Mouse (Mus musculus) heart, postnatal 0 days (tissue): ENCODE results near the gene Ano1. TPM values are rescaled to one million over a fixed set of nuclear protein-coding genes. Genes with fewer than 3 reads are reported as not detected.

Source experiments
- ATAC-seq: fragments of 200-750 bp; cut with Nextera tagmentation; 2 replicates; pipeline ENCODE4 v1.8.0; 2017; ENCODE audit warnings: low read depth, moderate number of reproducible peaks, moderate library complexity; ENCODE audit not compliant: insufficient read depth
- DNase-seq: peaks from one replicate; pipeline ENCODE4 v3.0.0-alpha.2; 2016; ENCODE audit warnings: low spot score
- H3K27ac ChIP-seq: fragments of 300-500 bp; sonication (generic); 2 replicates; pipeline ENCODE4 v1.5.1; 2014; ENCODE audit warnings: low read depth, mild to moderate bottlenecking
- H3K27me3 ChIP-seq: fragments of 300-500 bp; sonication (generic); 2 replicates; pipeline ENCODE4 v1.6.1; 2014; ENCODE audit warnings: low read length, mixed read lengths; ENCODE audit not compliant: control insufficient read depth, insufficient read depth
- H3K36me3 ChIP-seq: fragments of 300-500 bp; sonication (generic); replicated peaks from 2 replicates; pipeline ENCODE4 v1.6.1; 2014; ENCODE audit warnings: low read length, mixed read lengths; ENCODE audit not compliant: control insufficient read depth, insufficient read depth
- H3K4me1 ChIP-seq: fragments of 300-500 bp; sonication (generic); 2 replicates; pipeline ENCODE4 v1.6.1; 2014; ENCODE audit warnings: antibody characterized with exemption; ENCODE audit not compliant: control insufficient read depth, insufficient read depth
- H3K4me2 ChIP-seq: fragments of 300-500 bp; sonication (generic); 2 replicates; pipeline ENCODE4 v1.6.1; 2014; ENCODE audit warnings: low read depth, mild to moderate bottlenecking, low read length, moderate library complexity
- H3K4me3 ChIP-seq: fragments of 300-500 bp; sonication (generic); 2 replicates; pipeline ENCODE4 v1.5.1; 2014; ENCODE audit warnings: low read depth, low read length
- H3K9ac ChIP-seq: fragments of 300-500 bp; sonication (generic); replicated peaks from 2 replicates; pipeline ENCODE4 v1.6.1; 2014; ENCODE audit warnings: low read depth, low read length, mixed read lengths
- H3K9me3 ChIP-seq: fragments of 300-500 bp; sonication (generic); replicated peaks from 2 replicates; pipeline ENCODE4 v1.6.1; 2016; ENCODE audit warnings: low read length; ENCODE audit not compliant: control insufficient read depth
- CTCF ChIP-seq: IDR thresholded peaks from 2 replicates; pipeline ENCODE4 v1.5.1; 2016; ENCODE audit warnings: antibody characterized with exemption, control low read depth, low read depth
- EP300 ChIP-seq: IDR thresholded peaks from 2 replicates; pipeline ENCODE4 v1.6.1; 2016; ENCODE audit warnings: antibody characterized with exemption, low read depth
- WGBS: fragments of 180-500 bp; shearing (Covaris S2); extraction: QIAGEN DNeasy Blood & Tissue Kit; methylation state at CpG from one replicate; pipeline ENCODE4 v1.1.7; 2014; 5-methylcytosine and 5-hydroxymethylcytosine counted together
- polyA plus RNA-seq: library from polyadenylated mRNA; unstranded; fragments of >200 nt; fragmentation: Nextera tagmentation; extraction: Ambion mirVana; gene quantifications from 2 replicates; pipeline ENCODE4 v1.2.1, GENCODE M21; 2015
- total RNA-seq: library from RNA; depleted of rRNA; stranded (reverse); fragments of >200 nt; gene quantifications from 2 replicates; pipeline ENCODE4 v1.2.3, GENCODE M21; 2014; ENCODE audit warnings: low replicate concordance

Ano1 gene
- total and polyA plus RNA-seq, 2 experiments from 2014 or later: 4.4 to 11.1 TPM

GRCm38 (mm10) chr7:144782402-144782801, 30.6 kb upstream of the Ano1 start:
- no peak overlapping the region for H3K4me3 ChIP-seq
- DNase-seq (no peak), ATAC-seq (no peak)
- peaks cover 18% of the 10 kb centered on the region; the same call in 1 of the 2 replicates for H3K27me3 ChIP-seq
- 0 out of 2 replicates have a peak, but pooled peaks cover 5% of the 10 kb centered on the region for H3K4me1 ChIP-seq
- no peak overlapping the region for H3K4me2 ChIP-seq
- TF ChIP-seq EP300: no peak
- no peak for TF ChIP-seq CTCF
- no peak overlapping the region for H3K27ac ChIP-seq
- 55% methylated on average over 1 of the region's 1 CpGs for WGBS
- H3K9me3 ChIP-seq: no peaks in the 10 kb centered on the region
- no peaks in the 10 kb centered on the region for H3K36me3 ChIP-seq
- H3K9ac ChIP-seq: no peak overlapping the region

GRCm38 (mm10) chr7:144781337-144781736, 29.6 kb upstream of the Ano1 start:
- peaks cover 23% of the 10 kb centered on the region; the same call in 1 of the 2 replicates for H3K27me3 ChIP-seq
- no peak overlapping the region for H3K4me2 ChIP-seq
- WGBS: 71% methylated on average over 5 of the region's 5 CpGs
- no peak overlapping the region for H3K27ac ChIP-seq
- peak; percentile 48 for TF ChIP-seq CTCF
- TF ChIP-seq EP300: no peak
- no peak overlapping the region for H3K9ac ChIP-seq
- no peak for ATAC-seq
- no peak overlapping the region for H3K4me3 ChIP-seq
- no peaks in the 10 kb centered on the region for H3K4me1 ChIP-seq
- DNase-seq: peak; percentile 25
- no peaks in the 10 kb centered on the region for H3K9me3 ChIP-seq
- no peaks in the 10 kb centered on the region for H3K36me3 ChIP-seq

- Histone ChIP-seq H3K9me3 (no peaks in the 10 kb centered on the region), H3K9ac (no peak overlapping the region), H3K4me1 (no peaks in the 10 kb centered on the region), H3K4me2 (no peak overlapping the region), H3K27ac (no peak overlapping the region), H3K27me3 (peaks cover 24% of the 10 kb centered on the region; the same call in 1 of the 2 replicates), H3K4me3 (no peak overlapping the region), H3K36me3 (no peaks in the 10 kb centered on the region)
- TF ChIP-seq EP300: no peak
- no peak for TF ChIP-seq CTCF
- no peak for DNase-seq
- no peak for ATAC-seq
- 48% methylated on average over 8 of the region's 8 CpGs for WGBS
These were observed 28.4 kb upstream of the Ano1 start for GRCm38 (mm10) chr7:144780190-144780589.

DNA sequence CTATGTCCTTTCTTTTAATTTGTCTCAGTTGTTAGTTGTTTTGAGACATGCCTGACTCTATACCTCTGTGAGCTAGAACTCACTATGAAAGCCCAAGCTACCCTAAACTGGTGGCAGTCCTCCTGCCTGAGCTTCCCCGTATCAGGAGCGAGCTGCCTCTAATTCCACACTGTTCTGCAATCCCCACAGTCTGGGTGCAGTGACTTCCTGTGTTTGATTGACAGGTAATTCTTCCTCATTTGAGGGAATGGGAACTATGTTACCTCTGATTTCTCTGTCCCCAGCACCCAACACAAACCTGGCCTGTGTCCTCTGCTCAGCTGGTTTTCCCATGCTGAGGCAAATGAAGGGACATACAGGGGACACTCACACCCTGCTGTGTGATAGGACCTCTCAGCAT, 27.9 kb upstream of the Ano1 start:
- Histone ChIP-seq H3K27me3 (peaks cover 24% of the 10 kb centered on the region; the same call in 1 of the 2 replicates), H3K9me3 (no peaks in the 10 kb centered on the region), H3K4me1 (no peaks in the 10 kb centered on the region), H3K36me3 (no peaks in the 10 kb centered on the region), H3K4me3 (no peak overlapping the region), H3K27ac (no peak overlapping the region), H3K4me2 (no peak overlapping the region), H3K9ac (no peak overlapping the region)
- DNase-seq (no peak), ATAC-seq (no peak)
- no peak for TF ChIP-seq CTCF
- WGBS: 76% methylated on average over 2 of the region's 2 CpGs

- H3K36me3 ChIP-seq: no peaks in the 10 kb centered on the region
- TF ChIP-seq EP300 (no peak), CTCF (no peak)
- no peak overlapping the region for H3K4me2 ChIP-seq
- WGBS: 48% methylated on average over 4 of the region's 4 CpGs
- H3K27ac ChIP-seq: no peak overlapping the region
- no peak for DNase-seq
- ATAC-seq: no peak
- H3K9me3 ChIP-seq: no peaks in the 10 kb centered on the region
- H3K9ac ChIP-seq: no peak overlapping the region
- H3K4me3 ChIP-seq: no peak overlapping the region
- no peaks in the 10 kb centered on the region for H3K4me1 ChIP-seq
- H3K27me3 ChIP-seq: 0 out of 2 replicates have a peak, but pooled peaks cover 13% of the 10 kb centered on the region
These were observed 26.0 kb upstream of the Ano1 start for GRCm38 (mm10) chr7:144777805-144778204.

DNA sequence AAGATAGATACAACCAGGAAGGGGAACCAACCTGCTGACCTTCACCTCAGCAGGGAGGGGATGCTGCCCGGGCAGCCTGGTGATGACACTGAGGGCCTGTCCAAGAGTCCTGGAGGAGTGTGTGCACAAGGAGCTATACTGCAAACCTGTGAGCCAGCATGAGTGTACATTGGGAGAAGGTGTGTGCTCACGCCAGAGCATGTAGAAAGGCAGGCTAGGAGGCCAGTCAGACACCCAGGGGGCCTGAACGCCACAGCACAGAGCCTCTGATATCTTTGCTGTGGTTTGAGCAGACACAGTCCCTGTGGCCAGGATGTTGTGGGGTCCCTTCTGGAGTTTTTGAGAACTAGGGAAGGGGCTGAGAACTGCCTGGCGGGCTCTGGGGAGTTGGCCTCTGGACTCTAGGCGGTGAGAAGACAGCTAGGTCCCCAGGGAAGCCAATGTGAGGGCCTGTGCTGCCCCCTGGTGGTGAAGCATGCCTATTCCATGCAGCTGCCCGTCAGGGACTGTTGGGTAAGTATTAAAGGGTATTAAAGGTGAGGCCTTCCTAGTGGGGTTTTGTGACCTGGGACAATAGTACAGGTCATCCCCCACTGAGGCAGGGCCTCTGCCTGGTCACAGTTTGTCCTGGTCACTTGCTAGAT, 24.2 kb upstream of the Ano1 start:
- ATAC-seq (peak; percentile 80), DNase-seq (peak; percentile 83)
- no peaks in the 10 kb centered on the region for H3K4me1 ChIP-seq

More for the DNA sequence above, 24.2 kb upstream of the Ano1 start:
- Histone ChIP-seq H3K27me3 (0 out of 2 replicates have a peak, but pooled peaks cover 13% of the 10 kb centered on the region), H3K27ac (no peak overlapping the region), H3K9ac (no peak overlapping the region), H3K9me3 (no peaks in the 10 kb centered on the region), H3K36me3 (no peaks in the 10 kb centered on the region), H3K4me2 (no peak overlapping the region), H3K4me3 (no peak overlapping the region)
- no peak for TF ChIP-seq EP300
- TF ChIP-seq CTCF: peak; percentile 94
- WGBS: 39% methylated on average over 6 of the region's 6 CpGs
